Mouse (Mus musculus) liver, embryonic 14.5 days (tissue): ENCODE results near the gene Sdhb. TPM values are rescaled to one million over a fixed set of nuclear protein-coding genes. Genes with fewer than 3 reads are reported as not detected.
A peak's percentile ranks its signal among the peaks of the same experiment; 100 is the strongest.

Source experiments
- ATAC-seq: fragments of 200-750 bp; cut with Nextera tagmentation; 2 replicates; pipeline ENCODE4 v1.8.0; 2017; ENCODE audit warnings: moderate number of reproducible peaks, mild to moderate bottlenecking, moderate library complexity; ENCODE audit not compliant: insufficient read depth
- DNase-seq, 3 experiments: peaks; one replicate each; pipeline ENCODE4 v3.0.0-alpha.2; 2012 to 2013; ENCODE audit warnings: low read depth in 3 of 3, low spot score in 3 of 3
- H3K27ac ChIP-seq: fragments of 300-500 bp; sonication (generic); 2 replicates; pipeline ENCODE4 v1.5.1; 2014; ENCODE audit warnings: moderate library complexity, mild to moderate bottlenecking, control low read depth, inconsistent platforms
- H3K27me3 ChIP-seq: fragments of 300-500 bp; sonication (generic); 2 replicates; pipeline ENCODE4 v1.6.1; 2014; ENCODE audit warnings: mild to moderate bottlenecking, low read length, moderate library complexity; ENCODE audit not compliant: control insufficient read depth, insufficient read depth
- H3K36me3 ChIP-seq: fragments of 300-500 bp; sonication (generic); replicated peaks from 2 replicates; pipeline ENCODE4 v1.6.1; 2014; ENCODE audit warnings: low read depth; ENCODE audit not compliant: control insufficient read depth, insufficient read depth
- H3K4me1 ChIP-seq, 2 experiments: fragments of 200-500 bp in 1 of 2; fragments of 300-500 bp in 1 of 2; sonication (generic) in 1 of 2; replicated peaks; 2 replicates each; pipeline ENCODE4 v1.6.1; 2012 to 2014; ENCODE audit warnings: antibody characterized with exemption in 1 of 2, inconsistent platforms in 1 of 2, low read length in 1 of 2; ENCODE audit not compliant: control insufficient read depth in 2 of 2, insufficient read depth in 2 of 2
- H3K4me2 ChIP-seq: fragments of 300-500 bp; sonication (generic); 2 replicates; pipeline ENCODE4 v1.6.1; 2014; ENCODE audit warnings: low read depth, mild to moderate bottlenecking, control low read depth, moderate library complexity
- H3K4me3 ChIP-seq, 2 experiments: fragments of 200-500 bp in 1 of 2; fragments of 300-500 bp in 1 of 2; sonication (generic) in 1 of 2; 2 replicates each; pipeline ENCODE4 v1.5.1; 2012 to 2014; ENCODE audit warnings: low read depth in 2 of 2, low read length in 2 of 2, mild to moderate bottlenecking in 2 of 2, control low read depth in 1 of 2, inconsistent platforms in 1 of 2, moderate library complexity in 1 of 2; ENCODE audit not compliant: insufficient read depth in 1 of 2
- H3K9ac ChIP-seq: fragments of 300-500 bp; sonication (generic); replicated peaks from 2 replicates; pipeline ENCODE4 v1.6.1; 2014; ENCODE audit warnings: mild to moderate bottlenecking, control low read depth, moderate library complexity
- H3K9me3 ChIP-seq: fragments of 300-500 bp; sonication (generic); 2 replicates; pipeline ENCODE4 v1.6.1; 2016; ENCODE audit warnings: low read length, mixed read lengths; ENCODE audit not compliant: control insufficient read depth
- CTCF ChIP-seq: IDR thresholded peaks from 2 replicates; pipeline ENCODE4 v1.5.1; 2016; ENCODE audit warnings: antibody characterized with exemption, low read depth, control low read depth
- EP300 ChIP-seq: IDR thresholded peaks from 2 replicates; pipeline ENCODE4 v1.6.1; 2016; ENCODE audit warnings: antibody characterized with exemption, low read depth
- WGBS: fragments of 180-500 bp; shearing (Covaris S2); extraction: QIAGEN DNeasy Blood & Tissue Kit; methylation state at CpG from one replicate; pipeline ENCODE4 v1.1.7; 2014; ENCODE audit not compliant: insufficient replicate concordance; 5-methylcytosine and 5-hydroxymethylcytosine counted together
- polyA plus RNA-seq, 2 experiments: library from polyadenylated mRNA; depleted of rRNA in 1 of 2; stranded (reverse) in 1 of 2; unstranded in 1 of 2; fragments of >200 nt; fragmentation: Nextera tagmentation in 1 of 2; extraction: Ambion mirVana in 1 of 2; gene quantifications; 2 replicates each; pipeline versions ENCODE4 v1.2.1 to v1.2.3; 2012 to 2014

Gene Sdhb
- polyA plus RNA-seq, 2 experiments, result 86.1 to 201 TPM

GRCm38 (mm10) chr4:140996812-140997211 is 35.8 kb downstream of the Sdhb start:
- Histone ChIP-seq H3K9ac (no peak overlapping the region), H3K36me3 (no peaks in the 10 kb centered on the region; the same call in 1 of the 2 replicates), H3K4me1 (no peaks in the 10 kb centered on the region), H3K27me3 (no peaks in the 10 kb centered on the region), H3K9me3 (no peaks in the 10 kb centered on the region), H3K4me3 (no peak overlapping the region), H3K27ac (no peak overlapping the region), H3K4me2 (no peak overlapping the region)
- TF ChIP-seq CTCF (no peak), EP300 (peak; percentile 21; the same call in 1 of the 2 replicates)
- DNase-seq, result no peak
- 29% methylated on average over 9 of the region's 9 CpGs for WGBS
- ATAC-seq, result peak; percentile 65

- DNase-seq (no peak), ATAC-seq (no peak)
- no peaks in the 10 kb centered on the region for H3K9me3 ChIP-seq
- H3K4me2 ChIP-seq, result no peak overlapping the region
- no peak overlapping the region for H3K9ac ChIP-seq
- 85% methylated on average over 13 of the region's 13 CpGs for WGBS
- peaks cover 10% of the 10 kb centered on the region for H3K27me3 ChIP-seq
- TF ChIP-seq EP300 (no peak), CTCF (peak; percentile 59)
- H3K4me1 ChIP-seq, result peaks cover 2 to 8% of the 10 kb centered on the region in 2 experiments; a peak in 3 of 4 replicates
- no peak overlapping the region for H3K27ac ChIP-seq
- no peaks in the 10 kb centered on the region for H3K36me3 ChIP-seq
- H3K4me3 ChIP-seq, result no peak overlapping the region
Measured at GRCm38 (mm10) chr4:141005983-141006382, 45.0 kb downstream of the Sdhb start.

GRCm38 (mm10) chr4:141008028-141008427 is 47.0 kb downstream of the Sdhb start:
- peak; percentile 88 for ATAC-seq
- 34% methylated on average over 8 of the region's 8 CpGs for WGBS
- Histone ChIP-seq H3K9me3 (no peaks in the 10 kb centered on the region), H3K27ac (no peak overlapping the region), H3K36me3 (no peaks in the 10 kb centered on the region), H3K4me2 (no peak overlapping the region), H3K9ac (no peak overlapping the region), H3K4me3 (no peak overlapping the region), H3K4me1 (peaks cover 2 to 8% of the 10 kb centered on the region in 2 experiments; a peak in 3 of 4 replicates), H3K27me3 (peaks cover 12% of the 10 kb centered on the region)
- peak; percentile 34; the same call in 1 of the 2 replicates for TF ChIP-seq EP300
- no peak for TF ChIP-seq CTCF
- peak in 1 of 3 experiments; percentile 23 for DNase-seq

- DNase-seq (no peak), ATAC-seq (no peak)
- H3K9ac ChIP-seq, result no peak within 1 kb of the TSS
- H3K27me3 ChIP-seq, result peaks cover 12% of the 10 kb centered on the region
- no peaks in the 10 kb centered on the region for H3K9me3 ChIP-seq
- no peak within 1 kb of the TSS for H3K27ac ChIP-seq
- WGBS, result 23% methylated on average over 7 of the region's 7 CpGs
- H3K4me3 ChIP-seq, result peak within 1 kb of the TSS; percentile 33 to 40
- H3K36me3 ChIP-seq, result no peaks in the 10 kb centered on the region
- H3K4me2 ChIP-seq, result peak within 1 kb of the TSS; percentile 47
- H3K4me1 ChIP-seq, result peaks cover 2 to 8% of the 10 kb centered on the region in 2 experiments; a peak in 3 of 4 replicates
- TF ChIP-seq CTCF (no peak), EP300 (no peak)
Measured at GRCm38 (mm10) chr4:141010118-141010517, 49.1 kb downstream of the Sdhb start, which contains the start of gene Mfap2. Gene Mfap2, plus strand, starts transcription at chr4:141010418.

GRCm38 (mm10) chr4:141010526-141010925 is 49.5 kb downstream of the Sdhb start:
- WGBS, result 1% methylated on average over 26 of the region's 26 CpGs
- H3K4me3 ChIP-seq, result peak overlapping the region; percentile 33 to 40

More at GRCm38 (mm10) chr4:141010526-141010925, 49.5 kb downstream of the Sdhb start:
- DNase-seq (no peak), ATAC-seq (no peak)
- Histone ChIP-seq H3K27ac (no peak overlapping the region), H3K27me3 (peaks cover 12% of the 10 kb centered on the region), H3K36me3 (no peaks in the 10 kb centered on the region), H3K9me3 (no peaks in the 10 kb centered on the region), H3K4me2 (peak overlapping the region; percentile 47), H3K9ac (no peak overlapping the region), H3K4me1 (peaks cover 2 to 8% of the 10 kb centered on the region in 2 experiments; a peak in 3 of 4 replicates)
- TF ChIP-seq CTCF (no peak), EP300 (no peak)
